Comparison of ENCODE assay signal across 14 mouse cellular contexts in the genomic region with DNA sequence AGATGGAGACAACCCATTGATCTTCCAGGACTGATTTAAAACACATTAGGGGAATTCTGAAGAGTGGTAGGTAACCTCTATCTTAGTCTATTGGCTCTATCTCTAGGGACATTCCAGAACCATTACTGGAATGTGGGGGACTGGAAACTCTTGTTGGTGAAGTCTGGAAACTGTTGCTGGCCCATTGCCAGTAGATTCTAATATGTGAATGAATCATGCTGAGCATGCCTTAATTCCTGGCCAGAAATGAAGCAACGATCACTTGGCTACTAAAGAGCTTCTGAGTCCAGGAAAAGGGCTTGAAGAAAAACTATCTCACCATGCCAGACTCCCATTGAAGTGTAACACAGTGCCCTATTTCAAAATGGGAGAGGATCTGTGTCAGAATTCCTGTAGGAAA.
DNase-seq lines count a peak whose midpoint lies in the region; ATAC-seq and TF ChIP-seq lines count a peak whose summit lies in the region.
"Had no signal": no experiment of that assay in that cellular context is flagged by ENCODE, and none has a peak within 500 bp of the region (broad histone marks: within the 10 kb centered on the region; RNA-seq: fewer than 3 reads in every experiment).

No protein-coding gene starts in this region.

- ATAC-seq in heart, embryonic 12.5 days (ENCODE audit: insufficient number of reproducible peaks, low FRiP score) = no peak
- no peak for ATAC-seq in lung, embryonic 14.5 days (ENCODE audit: insufficient read depth)
- ATAC-seq: liver, embryonic 12.5 days had no signal

- peak; percentile 58 to 64 for DNase-seq in cerebellum, postnatal 10 days
- DNase-seq in cerebellum, adult 9-11 months = no peak
- peak; percentile 19 for DNase-seq in heart, postnatal 4 days
- peak; percentile 36 for DNase-seq in lung, embryonic 14.5 days
- DNase-seq in lung, postnatal 4 days = no peak
- DNase-seq in fibroblast of lung, adult 2 months (ENCODE audit: low read depth) = peak; percentile 60
- DNase-seq in frontal cortex, postnatal 10 days (ENCODE audit: low spot score in 2 of 2) = no peak
- DNase-seq: cerebellum, postnatal 36 days; thymus, postnatal 36 days had no signal

- no peak overlapping the region for H3K4me2 ChIP-seq in heart, embryonic 12.5 days
- no peak overlapping the region for H3K4me2 ChIP-seq in lung, embryonic 14.5 days
- H3K4me2 ChIP-seq: hindbrain, embryonic 15.5 days; liver, embryonic 12.5 days had no signal

- no peak overlapping the region for H3K27ac ChIP-seq in heart, embryonic 12.5 days (ENCODE audit: poor library complexity, severe bottlenecking)
- H3K27ac ChIP-seq in lung, embryonic 14.5 days (ENCODE audit: low read depth) = no peak overlapping the region
- H3K27ac ChIP-seq: hindbrain, embryonic 15.5 days; liver, embryonic 12.5 days had no signal

- no peak for TF ChIP-seq CTCF in lung, embryonic 14.5 days (IDR thresholded peaks at IDR 0.05; ENCODE audit: low read depth)

- no peaks in the 10 kb centered on the region for H3K36me3 ChIP-seq in heart, embryonic 12.5 days
- H3K36me3 ChIP-seq in lung, embryonic 14.5 days (ENCODE audit: insufficient read depth) = no peaks in the 10 kb centered on the region
- H3K36me3 ChIP-seq: hindbrain, embryonic 15.5 days; liver, embryonic 12.5 days had no signal

- H3K4me3 ChIP-seq in heart, embryonic 12.5 days = no peak overlapping the region
- H3K4me3 ChIP-seq in lung, embryonic 14.5 days (ENCODE audit: low read depth, low read length) = no peak overlapping the region
- H3K4me3 ChIP-seq: erythroblast, embryonic 14.5 days; hindbrain, embryonic 15.5 days; liver, embryonic 12.5 days; megakaryocyte, embryonic 14.5 days had no signal

- no peaks in the 10 kb centered on the region for H3K4me1 ChIP-seq in heart, embryonic 12.5 days (replicated peaks)
- H3K4me1 ChIP-seq in lung, embryonic 14.5 days (ENCODE audit: insufficient read depth) = no peaks in the 10 kb centered on the region
- H3K4me1 ChIP-seq: hindbrain, embryonic 15.5 days; liver, embryonic 12.5 days; megakaryocyte, embryonic 14.5 days had no signal

- no peak overlapping the region for H3K9ac ChIP-seq in heart, embryonic 12.5 days
- no peak overlapping the region for H3K9ac ChIP-seq in lung, embryonic 14.5 days
- H3K9ac ChIP-seq: hindbrain, embryonic 15.5 days; liver, embryonic 12.5 days had no signal

- H3K9me3 ChIP-seq in heart, embryonic 12.5 days (replicated peaks) = peaks cover 6% of the 10 kb centered on the region; the same call in 1 of the 2 replicates
- H3K9me3 ChIP-seq in lung, embryonic 14.5 days (ENCODE audit: low read depth, low read length) = no peaks in the 10 kb centered on the region
- H3K9me3 ChIP-seq: hindbrain, embryonic 15.5 days; liver, embryonic 12.5 days had no signal

- 70% methylated on average over 1 of the region's 1 CpGs for WGBS in heart, embryonic 12.5 days
- 63% methylated on average over 1 of the region's 1 CpGs for WGBS in lung, embryonic 14.5 days

- H3K27me3 ChIP-seq in heart, embryonic 12.5 days (replicated peaks) = no peaks in the 10 kb centered on the region
- H3K27me3 ChIP-seq in lung, embryonic 14.5 days (ENCODE audit: insufficient read depth, low read length) = no peaks in the 10 kb centered on the region
- H3K27me3 ChIP-seq: hindbrain, embryonic 15.5 days; liver, embryonic 12.5 days; megakaryocyte, embryonic 14.5 days had no signal

Comparison
In these comparisons a context has a peak if more than half of its experiments do, and no peak if none do; other contexts are left out.
1. DNase-seq: peak in cerebellum, postnatal 10 days (2 of 2), heart, postnatal 4 days (single experiment), lung, embryonic 14.5 days (single experiment) and fibroblast of lung, adult 2 months (single experiment); none in cerebellum, adult 9-11 months (single experiment), lung, postnatal 4 days (0 of 2) and frontal cortex, postnatal 10 days (0 of 2).